Mouse (Mus musculus) erythroblast, embryonic 14.5 days (primary cell): Measurements from ENCODE around the gene Nmb. TPM values are rescaled to one million over a fixed set of nuclear protein-coding genes. Genes with fewer than 3 reads are reported as not detected.
"Not testable (repeated sequence)": the region's sequence is repeated elsewhere in the genome, so short reads cannot be mapped to it uniquely, and the experiment has no call there.

Experiments used
- H3K27me3 ChIP-seq: 2 replicates; pipeline ENCODE4 v1.6.1; 2012; ENCODE audit warnings: inconsistent platforms; ENCODE audit not compliant: control insufficient read depth
- H3K36me3 ChIP-seq: 2 replicates; pipeline ENCODE4 v1.6.1; 2012; ENCODE audit warnings: mild to moderate bottlenecking, inconsistent platforms; ENCODE audit not compliant: control insufficient read depth
- H3K4me1 ChIP-seq: 2 replicates; pipeline ENCODE4 v1.6.1; 2012; ENCODE audit warnings: inconsistent platforms; ENCODE audit not compliant: control insufficient read depth
- H3K4me3 ChIP-seq: replicated peaks from 2 replicates; pipeline ENCODE3; 2012; ENCODE audit warnings: moderate library complexity, mild to moderate bottlenecking, inconsistent platforms
- H3K9me3 ChIP-seq: 2 replicates; pipeline ENCODE4 v1.6.1; 2012; ENCODE audit warnings: low read length, inconsistent platforms, mixed read lengths; ENCODE audit not compliant: control insufficient read depth
- GATA1 ChIP-seq: IDR thresholded peaks from 2 replicates; pipeline ENCODE4 v1.6.1; 2012; ENCODE audit warnings: low read length, inconsistent platforms, mixed read lengths
- TAL1 ChIP-seq: IDR thresholded peaks from 3 replicates; pipeline ENCODE4 v1.6.1; 2012; ENCODE audit warnings: low read length, inconsistent platforms, mixed read lengths
- polyA plus RNA-seq: library from polyadenylated mRNA; stranded (reverse); fragments of >175 nt; gene quantifications from 2 replicates; pipeline ENCODE4 v1.2.3, GENCODE M21; 2012

The Nmb gene
- polyA plus RNA-seq = 0.28 TPM in 1 of 2 replicates, not detected in the other

DNA sequence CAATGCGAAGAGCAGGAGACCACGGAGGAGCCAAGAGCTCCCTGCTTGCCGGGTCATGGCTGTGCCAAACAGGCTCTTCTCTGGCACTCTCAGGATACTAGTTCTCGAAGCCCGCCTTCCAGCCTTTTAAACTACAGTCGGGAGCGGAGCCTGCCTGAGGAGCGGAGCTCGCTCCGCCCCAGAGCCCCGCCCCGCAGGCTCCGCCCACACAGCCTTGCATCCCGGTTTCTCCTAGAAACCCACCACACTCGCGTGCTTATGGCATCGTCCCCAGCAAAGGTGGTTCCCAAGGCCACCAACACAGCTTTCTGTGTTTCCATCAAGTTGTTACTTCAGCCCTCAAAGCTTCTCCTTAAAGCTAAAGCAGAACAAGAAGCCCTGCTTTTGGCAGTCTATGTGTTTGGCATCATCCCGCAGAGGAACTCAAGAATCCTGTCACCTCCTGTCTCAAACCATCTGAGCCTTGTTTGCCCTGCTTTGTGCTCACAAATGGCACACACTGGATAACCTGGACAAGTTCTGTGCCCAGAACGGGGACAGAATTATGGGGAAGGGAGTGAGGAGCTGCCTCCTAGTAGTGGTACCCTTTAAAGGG is at the start of gene Nmb:
Gene Nmb (minus strand): TSS at position 156 of the 595 bp plus-strand sequence.
- H3K4me1 ChIP-seq = peaks cover 38% of the 10 kb centered on the region
- H3K27me3 ChIP-seq = no peaks in the 10 kb centered on the region
- H3K4me3 ChIP-seq = peak within 1 kb of the TSS; percentile 59
- no peak for TF ChIP-seq TAL1
- TF ChIP-seq GATA1 = no peak
- H3K9me3 ChIP-seq = no peaks in the 10 kb centered on the region
- H3K36me3 ChIP-seq = peaks cover 31% of the 10 kb centered on the region

DNA sequence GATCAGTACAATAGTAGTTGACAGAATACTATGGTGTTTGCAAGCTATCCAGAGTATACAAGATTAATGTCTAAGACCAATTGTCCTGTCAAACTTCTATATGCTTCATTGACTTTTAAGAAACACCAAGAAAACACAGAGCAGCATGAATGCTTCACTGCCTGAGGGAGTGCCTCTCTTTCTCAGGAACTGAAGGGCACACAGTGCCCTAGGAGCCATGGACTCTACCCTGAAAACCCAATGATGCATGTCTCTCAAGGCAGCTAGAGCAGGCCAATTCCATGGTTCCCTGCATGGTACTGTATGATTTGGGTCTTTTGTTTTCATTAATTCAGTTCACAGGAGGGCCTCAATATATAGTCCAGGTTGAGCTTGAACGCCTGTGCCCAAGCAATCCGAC is 49.4 kb upstream of the Nmb start:
- peaks cover 5% of the 10 kb centered on the region for H3K27me3 ChIP-seq
- no peaks in the 10 kb centered on the region for H3K9me3 ChIP-seq
- no peaks in the 10 kb centered on the region for H3K36me3 ChIP-seq
- H3K4me3 ChIP-seq = no peak overlapping the region
- H3K4me1 ChIP-seq = peaks cover 6% of the 10 kb centered on the region
- TF ChIP-seq TAL1 (no peak), GATA1 (no peak)

DNA sequence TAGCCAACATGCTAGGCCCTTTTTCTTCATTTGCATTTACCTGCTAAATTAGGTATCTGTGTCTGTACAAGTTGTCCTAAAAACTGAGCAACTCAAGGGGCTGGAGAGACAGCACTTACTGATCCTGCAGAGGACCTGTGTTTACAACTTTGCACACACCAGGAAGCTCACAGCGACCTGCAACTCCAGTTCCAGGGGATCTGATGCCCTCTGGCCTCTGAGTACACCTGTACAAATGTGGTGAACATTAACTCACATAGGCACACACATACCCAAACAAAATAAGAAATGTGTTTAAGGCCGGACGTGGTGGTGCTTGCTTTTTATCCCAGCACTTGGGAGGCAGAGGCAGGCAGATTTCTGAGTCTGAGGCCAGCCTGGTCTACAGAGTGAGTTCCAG is 47.3 kb upstream of the Nmb start:
- Histone ChIP-seq H3K36me3 (no peaks in the 10 kb centered on the region), H3K4me3 (no peak overlapping the region), H3K9me3 (no peaks in the 10 kb centered on the region), H3K4me1 (peaks cover 6% of the 10 kb centered on the region), H3K27me3 (peaks cover 5% of the 10 kb centered on the region)
- no peak for TF ChIP-seq TAL1
- TF ChIP-seq GATA1 = no peak

DNA sequence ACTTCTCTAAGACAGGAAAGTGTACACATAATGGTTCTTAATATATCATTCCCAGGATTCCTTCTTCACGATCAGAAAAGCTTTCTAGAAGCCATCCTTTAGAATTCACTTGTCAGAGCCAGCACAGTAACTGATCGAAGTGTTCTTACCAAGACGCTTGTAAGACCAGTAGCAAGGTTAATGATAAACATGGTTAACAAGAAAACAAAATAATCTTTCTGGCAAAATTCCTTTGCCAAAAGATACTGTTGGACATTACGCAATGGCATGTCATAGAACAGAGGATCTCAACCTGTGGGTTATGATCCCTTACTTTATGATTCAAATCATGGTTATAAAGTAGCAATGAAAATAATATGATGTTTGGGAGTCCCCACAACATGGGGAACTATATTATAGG is 46.6 kb upstream of the Nmb start:
- H3K9me3 ChIP-seq = no peaks in the 10 kb centered on the region

DNA sequence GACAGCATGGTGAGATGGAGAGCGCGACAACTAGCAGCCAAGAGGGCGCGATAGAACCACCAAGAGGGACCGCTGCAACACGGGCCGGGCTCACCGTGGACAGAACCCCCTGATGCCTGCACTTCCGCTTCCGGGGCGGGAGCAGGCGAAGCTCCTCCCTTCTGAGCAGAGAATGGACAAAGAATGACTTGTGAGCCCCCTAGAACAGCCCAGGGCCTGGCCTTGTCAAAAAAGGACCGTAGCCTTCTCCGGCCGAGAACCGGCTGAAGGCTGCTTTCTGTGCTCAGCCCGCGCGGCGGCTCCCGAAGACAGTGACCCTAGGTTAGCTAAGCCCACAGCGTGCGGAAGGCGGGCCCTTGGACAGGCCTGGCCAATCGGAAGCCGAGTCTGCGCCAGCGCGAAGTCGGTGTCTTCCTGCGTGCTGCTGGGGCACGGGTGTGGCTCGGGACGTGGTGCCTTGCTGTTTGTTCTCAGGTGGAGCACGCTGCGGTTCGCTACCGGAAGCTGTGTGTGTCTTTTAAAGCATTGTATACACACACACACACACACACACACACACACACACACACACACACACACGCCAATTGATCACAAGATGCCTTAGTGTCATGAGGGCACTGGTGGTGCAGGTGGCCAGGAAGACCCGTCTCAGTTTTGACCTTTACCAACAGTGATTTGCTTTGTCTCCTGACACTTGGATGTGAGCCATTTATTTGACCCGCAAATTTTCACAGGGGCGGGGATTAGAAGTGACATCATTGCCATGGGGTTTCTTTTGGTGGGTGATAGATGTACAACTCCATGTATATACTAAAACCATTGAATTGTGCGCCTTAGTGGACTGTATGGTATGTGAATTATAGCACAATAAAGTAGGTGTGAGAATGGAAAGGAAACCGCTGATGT is 42.8 kb upstream of the Nmb start, which contains the start of gene Sec11a:
Gene Sec11a (minus strand): TSS at position 336 of the 906 bp plus-strand sequence.
- peaks cover 11% of the 10 kb centered on the region for H3K36me3 ChIP-seq

More for the DNA sequence above, 46.6 kb upstream of the Nmb start:
- TF ChIP-seq TAL1 = no peak
- TF ChIP-seq GATA1 = no peak
- Histone ChIP-seq H3K4me1 (peaks cover 13% of the 10 kb centered on the region), H3K36me3 (no peaks in the 10 kb centered on the region), H3K4me3 (no peak overlapping the region), H3K27me3 (peaks cover 5% of the 10 kb centered on the region)

DNA sequence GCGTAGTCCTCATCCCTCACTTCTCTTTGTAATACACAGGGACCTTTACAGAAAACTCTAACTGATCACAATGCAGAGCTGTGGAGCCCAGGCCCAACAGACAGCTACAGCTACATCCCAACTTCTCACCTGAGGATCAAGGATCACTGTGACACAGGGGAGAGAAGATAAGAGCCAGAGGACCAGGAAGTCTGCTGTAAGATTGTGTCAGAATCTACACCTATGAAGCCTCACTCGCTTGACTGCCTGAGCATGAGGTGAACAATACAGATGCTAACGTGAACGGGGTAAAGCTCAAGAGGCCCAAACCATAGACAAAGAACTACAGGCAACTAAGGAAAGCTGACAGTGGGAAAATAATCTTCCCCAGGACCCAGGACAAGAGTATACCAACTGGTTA is 34.9 kb upstream of the Nmb start:
- H3K4me1 ChIP-seq = peaks cover 29% of the 10 kb centered on the region
- peaks cover 30% of the 10 kb centered on the region for H3K36me3 ChIP-seq
- no peak for TF ChIP-seq GATA1
- no peak for TF ChIP-seq TAL1

More for the DNA sequence above, 42.8 kb upstream of the Nmb start, which contains the start of gene Sec11a:
- no peaks in the 10 kb centered on the region for H3K9me3 ChIP-seq
- peaks cover 30% of the 10 kb centered on the region for H3K4me1 ChIP-seq
- TF ChIP-seq GATA1 (no peak), TAL1 (no peak)
- peaks cover 2% of the 10 kb centered on the region for H3K27me3 ChIP-seq
- peak within 1 kb of the TSS; percentile 85 for H3K4me3 ChIP-seq

DNA sequence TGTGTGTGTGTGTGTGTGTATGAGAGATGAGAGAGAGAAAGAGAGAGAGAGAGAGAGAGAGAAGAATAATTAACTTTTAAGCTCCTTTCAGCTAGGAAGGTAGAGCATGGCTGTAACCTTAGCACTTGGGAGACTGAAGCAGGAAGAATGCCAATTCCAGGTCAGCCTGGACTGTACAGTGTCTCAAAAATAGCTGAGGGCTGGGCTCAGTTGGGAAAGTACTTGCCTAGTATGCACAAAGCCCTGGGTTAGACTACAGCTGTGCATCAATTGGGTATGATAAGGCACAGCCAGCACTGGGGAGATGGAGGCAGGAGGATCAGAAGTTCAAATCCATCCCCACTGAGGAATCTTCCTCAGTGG is 32.4 kb upstream of the Nmb start:
- peaks cover 45% of the 10 kb centered on the region for H3K36me3 ChIP-seq
- H3K4me3 ChIP-seq, H3K9me3 ChIP-seq, H3K27me3 ChIP-seq: not testable (repeated sequence)
- H3K4me1 ChIP-seq = peaks cover 26% of the 10 kb centered on the region

More for the DNA sequence above, 34.9 kb upstream of the Nmb start:
- no peaks in the 10 kb centered on the region for H3K27me3 ChIP-seq
- no peaks in the 10 kb centered on the region for H3K9me3 ChIP-seq
- no peak overlapping the region for H3K4me3 ChIP-seq

DNA sequence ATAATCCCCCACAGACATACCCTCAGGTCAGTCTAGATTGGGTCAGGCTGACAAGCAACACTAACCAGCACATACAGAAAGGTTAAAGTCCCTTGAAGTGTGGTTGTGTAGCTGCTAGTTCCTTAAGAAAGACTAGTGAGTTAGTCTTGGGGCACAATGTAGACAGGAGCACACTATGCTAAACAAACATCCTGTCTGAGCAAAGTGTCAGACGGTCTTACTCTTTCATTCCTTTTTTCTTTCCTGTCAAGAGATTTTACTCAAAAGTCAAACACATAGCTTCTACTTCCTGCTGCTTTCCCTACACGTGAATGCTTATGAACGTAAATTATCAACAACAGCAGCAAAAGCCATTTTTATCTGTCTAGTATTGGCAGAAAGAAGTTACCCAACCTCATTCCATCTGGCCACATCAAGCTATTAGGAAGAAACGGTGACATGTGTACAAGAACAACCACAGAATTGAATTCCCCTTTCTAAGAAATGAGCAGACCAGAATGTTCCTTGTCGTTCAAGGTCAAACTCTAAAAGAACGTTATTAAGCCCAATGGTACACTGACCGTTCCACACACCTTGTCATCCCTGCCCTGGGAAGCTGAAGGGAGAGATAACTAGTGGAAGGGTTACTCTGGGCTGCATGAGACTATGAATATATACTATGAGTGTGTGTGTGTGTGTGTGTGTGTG is 31.9 kb upstream of the Nmb start:
- not testable (repeated sequence) for H3K9me3 ChIP-seq, H3K27me3 ChIP-seq, H3K4me3 ChIP-seq
- Histone ChIP-seq H3K4me1 (peaks cover 26% of the 10 kb centered on the region), H3K36me3 (peaks cover 47% of the 10 kb centered on the region)

DNA sequence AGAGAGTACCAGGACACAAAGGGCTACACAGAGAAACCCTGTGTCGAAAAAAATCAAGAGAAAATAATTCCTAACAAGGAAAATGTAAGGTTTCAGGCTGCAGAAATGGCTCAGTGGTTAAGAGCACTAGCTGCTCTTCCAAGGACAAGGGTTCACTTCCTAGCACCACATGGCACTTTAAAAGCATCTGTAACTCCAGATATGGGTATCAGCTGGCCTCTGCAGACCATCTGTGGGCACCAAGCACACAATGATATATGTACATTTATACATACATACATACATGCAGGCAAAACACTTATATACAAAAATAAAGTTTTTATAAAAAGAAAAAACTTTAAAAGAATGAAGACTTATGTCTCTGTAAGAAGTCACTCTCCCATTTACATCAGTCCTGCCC is 31.0 kb upstream of the Nmb start:
- H3K4me3 ChIP-seq = no peak overlapping the region
- TF ChIP-seq TAL1 (no peak), GATA1 (no peak)
- H3K9me3 ChIP-seq = no peaks in the 10 kb centered on the region
- peaks cover 50% of the 10 kb centered on the region for H3K36me3 ChIP-seq
- peaks cover 23% of the 10 kb centered on the region for H3K4me1 ChIP-seq
- H3K27me3 ChIP-seq = no peaks in the 10 kb centered on the region
